Mouse (Mus musculus): ENCODE data around the gene Ikzf1.

The Ikzf1 gene

GRCm38 (mm10) chr11:11695211-11695887 lies 10.5 kb downstream of the Ikzf1 start:
- TF ChIP-seq GATA4 (IDR thresholded peaks at IDR 0.05; ENCODE audit: insufficient replicate concordance, low read length): no peak

GRCm38 (mm10) chr11:11695907-11696306 lies 11.1 kb downstream of the Ikzf1 start:
- TF ChIP-seq GATA4 (IDR thresholded peaks at IDR 0.05; ENCODE audit: insufficient replicate concordance, low read length): no peak

GRCm38 (mm10) chr11:11696814-11697213 lies 12.0 kb downstream of the Ikzf1 start:
- TF ChIP-seq GATA4 (IDR thresholded peaks at IDR 0.05; ENCODE audit: insufficient replicate concordance, low read length): no peak

- TF ChIP-seq GATA4 (IDR thresholded peaks at IDR 0.05; ENCODE audit: insufficient replicate concordance, low read length): no peak
Observed at GRCm38 (mm10) chr11:11701378-11701777, 16.6 kb downstream of the Ikzf1 start.

GRCm38 (mm10) chr11:11703776-11704175 lies 19.0 kb downstream of the Ikzf1 start:
- no peak for TF ChIP-seq GATA4 (IDR thresholded peaks at IDR 0.05; ENCODE audit: insufficient replicate concordance, low read length)

- no peak for TF ChIP-seq GATA4 (IDR thresholded peaks at IDR 0.05; ENCODE audit: insufficient replicate concordance, low read length)
Observed at GRCm38 (mm10) chr11:11708154-11708719, 23.4 kb downstream of the Ikzf1 start.

GRCm38 (mm10) chr11:11709311-11709710 lies 24.5 kb downstream of the Ikzf1 start:
- no peak for TF ChIP-seq GATA4 (IDR thresholded peaks at IDR 0.05; ENCODE audit: insufficient replicate concordance, low read length)

GRCm38 (mm10) chr11:11710718-11711117 lies 25.9 kb downstream of the Ikzf1 start:
- no peak for TF ChIP-seq GATA4 (IDR thresholded peaks at IDR 0.05; ENCODE audit: insufficient replicate concordance, low read length)

- no peak for TF ChIP-seq GATA4 (IDR thresholded peaks at IDR 0.05; ENCODE audit: insufficient replicate concordance, low read length)
Observed at GRCm38 (mm10) chr11:11711748-11712147, 26.9 kb downstream of the Ikzf1 start.

GRCm38 (mm10) chr11:11714676-11715075 lies 29.9 kb downstream of the Ikzf1 start:
- TF ChIP-seq GATA4 (IDR thresholded peaks at IDR 0.05; ENCODE audit: insufficient replicate concordance, low read length): no peak

- TF ChIP-seq GATA4 (IDR thresholded peaks at IDR 0.05; ENCODE audit: insufficient replicate concordance, low read length): no peak
Observed at GRCm38 (mm10) chr11:11715963-11716691, 31.3 kb downstream of the Ikzf1 start.

- TF ChIP-seq GATA4 (IDR thresholded peaks at IDR 0.05; ENCODE audit: insufficient replicate concordance, low read length): no peak
Observed at GRCm38 (mm10) chr11:11716692-11717037, 31.9 kb downstream of the Ikzf1 start.

- TF ChIP-seq GATA4 (IDR thresholded peaks at IDR 0.05; ENCODE audit: insufficient replicate concordance, low read length): no peak
Observed at GRCm38 (mm10) chr11:11717606-11718167, 32.9 kb downstream of the Ikzf1 start.

GRCm38 (mm10) chr11:11719748-11720147 lies 34.9 kb downstream of the Ikzf1 start:
- TF ChIP-seq GATA4 (IDR thresholded peaks at IDR 0.05; ENCODE audit: insufficient replicate concordance, low read length): no peak

GRCm38 (mm10) chr11:11725252-11725875 lies 40.6 kb downstream of the Ikzf1 start:
- TF ChIP-seq GATA4 (IDR thresholded peaks at IDR 0.05; ENCODE audit: insufficient replicate concordance, low read length): no peak
